Mouse (Mus musculus): ENCODE measurements around the gene Xxylt1.

GRCm38 (mm10) chr16:30932791-30933190 lies 148.4 kb downstream of the Xxylt1 start:
- TF ChIP-seq GATA1 (IDR thresholded peaks at IDR 0.05; ENCODE audit: borderline replicate concordance, low read length) (no peak), FLI1 (IDR thresholded peaks at IDR 0.05; ENCODE audit: low read length) (no peak)

Data from megakaryocyte, embryonic 14.5 days (primary cell).